Mouse (Mus musculus) large intestine, adult 2 months (tissue): ENCODE measurements around the gene Tmem79. TPM values are rescaled to one million over a fixed set of nuclear protein-coding genes. Genes with fewer than 3 reads are reported as not detected.
"Not testable (repeated sequence)": the region's sequence is repeated elsewhere in the genome, so short reads cannot be mapped to it uniquely, and the experiment has no call there.

ENCODE experiments used
- DNase-seq: peaks from one replicate; pipeline ENCODE4 v3.0.0-alpha.2; 2012; ENCODE audit warnings: low read depth, low spot score
- WGBS: fragments of 180-500 bp; shearing (Covaris S2); methylation state at CpG from one replicate; pipeline ENCODE4 v1.1.7; 2018; 5-methylcytosine and 5-hydroxymethylcytosine counted together
- polyA plus RNA-seq: library from polyadenylated mRNA; depleted of rRNA; stranded (reverse); fragments of >200 nt; gene quantifications from 2 replicates; pipeline ENCODE4 v1.2.3, GENCODE M21; 2012

Gene Tmem79
- polyA plus RNA-seq, 1 experiment, result 30.3 TPM

- 89% methylated on average over 5 of the region's 5 CpGs for WGBS
Measured at GRCm38 (mm10) chr3:88359584-88359983, 23.6 kb upstream of the Tmem79 start.

GRCm38 (mm10) chr3:88354396-88355165 is 18.6 kb upstream of the Tmem79 start:
- WGBS, result 86% methylated on average over 8 of the region's 8 CpGs

More at GRCm38 (mm10) chr3:88359584-88359983, 23.6 kb upstream of the Tmem79 start:
- no peak for DNase-seq

GRCm38 (mm10) chr3:88352907-88353306 is 17.0 kb upstream of the Tmem79 start:
- 80% methylated on average over 9 of the region's 9 CpGs for WGBS

More at GRCm38 (mm10) chr3:88354396-88355165, 18.6 kb upstream of the Tmem79 start:
- DNase-seq, result no peak

GRCm38 (mm10) chr3:88350732-88351131 is 14.8 kb upstream of the Tmem79 start:
- WGBS, result 91% methylated on average over 13 of the region's 13 CpGs

More at GRCm38 (mm10) chr3:88352907-88353306, 17.0 kb upstream of the Tmem79 start:
- no peak for DNase-seq

DNA sequence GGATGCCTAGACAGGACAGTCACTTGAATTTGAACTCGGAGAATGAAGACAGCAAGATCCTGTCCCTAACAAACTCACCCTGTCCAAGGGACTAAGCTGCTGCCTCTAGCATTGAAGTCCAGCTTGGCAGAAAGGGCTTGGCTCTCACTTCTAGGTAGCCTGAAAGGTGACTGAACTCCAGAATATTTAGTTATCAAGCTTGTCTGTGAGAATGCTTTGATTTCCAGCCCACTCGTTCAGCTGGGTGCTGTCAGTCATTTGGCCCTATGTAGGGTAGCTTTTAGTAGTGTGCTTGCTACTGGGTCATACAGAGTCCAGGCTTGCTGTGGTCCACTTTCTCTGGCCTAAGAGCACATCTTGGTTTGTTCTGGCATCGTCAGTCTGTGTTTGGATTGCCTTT is 3.1 kb upstream of the Tmem79 start:
- no peak for DNase-seq
- 68% methylated on average over 3 of the region's 3 CpGs for WGBS

More at GRCm38 (mm10) chr3:88350732-88351131, 14.8 kb upstream of the Tmem79 start:
- no peak for DNase-seq

- WGBS, result 87% methylated on average over 7 of the region's 7 CpGs
- no peak for DNase-seq
Measured at GRCm38 (mm10) chr3:88338316-88338715, 2.4 kb upstream of the Tmem79 start.

DNA sequence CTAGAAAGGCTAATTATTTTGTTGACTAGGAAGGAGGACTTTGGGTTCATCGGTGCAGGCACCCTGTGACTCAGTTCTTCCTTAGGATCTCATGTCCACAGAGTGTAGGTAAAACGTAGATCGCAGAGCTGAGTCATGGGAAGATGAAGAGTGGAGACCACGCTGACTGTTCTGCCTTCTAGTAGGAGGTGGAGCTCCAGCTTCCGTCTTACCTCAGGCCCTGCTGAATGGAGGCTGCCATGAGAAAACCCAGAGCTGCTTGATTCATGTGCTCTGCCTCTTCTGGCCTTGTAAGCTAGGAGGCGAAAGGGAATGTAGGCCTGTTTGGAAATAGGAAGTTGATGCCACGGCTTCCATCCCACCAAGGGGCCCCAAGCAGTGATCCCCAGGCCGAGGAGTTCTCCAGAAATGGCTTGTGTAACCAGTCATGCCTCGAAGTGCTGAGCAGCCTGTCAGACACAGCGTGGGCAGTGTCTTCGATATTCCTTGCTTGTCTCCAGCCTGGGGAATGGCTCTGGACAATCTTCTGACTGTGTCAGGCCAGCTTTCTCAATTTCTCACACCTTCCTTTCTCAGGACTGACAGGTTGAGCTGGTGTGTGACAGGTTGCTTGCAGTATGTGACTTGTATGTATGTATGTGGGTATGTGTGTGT is 1.5 kb upstream of the Tmem79 start:
- DNase-seq, result no peak
- 39% methylated on average over 11 of the region's 11 CpGs for WGBS

DNA sequence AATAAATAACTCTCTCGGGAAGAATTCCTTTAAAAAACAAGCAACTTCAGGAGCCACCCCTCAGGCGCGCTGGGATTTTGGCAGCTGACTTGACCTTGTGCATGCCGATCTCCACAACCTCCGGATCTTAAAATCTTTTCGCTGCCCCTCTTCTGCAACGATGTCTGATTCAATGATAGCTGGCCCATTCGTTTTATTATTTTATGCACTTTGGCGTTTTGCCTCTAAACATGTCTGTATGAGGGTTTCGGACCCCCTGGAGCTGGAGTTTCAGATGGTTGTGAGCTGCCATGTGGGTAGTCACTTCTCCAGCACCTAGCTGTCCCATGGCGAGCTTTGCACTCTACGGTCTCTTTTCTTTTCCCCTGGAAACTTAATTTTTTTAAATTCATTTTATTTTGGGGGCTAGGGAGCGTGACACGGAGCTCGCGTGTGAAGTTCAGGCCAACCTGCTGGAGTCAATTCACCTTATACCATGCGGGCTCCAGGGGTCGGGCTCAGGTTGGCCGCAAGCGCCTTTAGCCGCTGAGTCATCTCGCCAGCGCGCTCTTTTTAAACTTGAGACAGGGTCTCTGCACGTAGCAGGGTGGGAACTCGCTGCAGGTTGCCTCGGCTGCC is 403 bp downstream of the Tmem79 start:
- under 1% methylated on average over 27 of the region's 27 CpGs for WGBS
- no peak for DNase-seq

DNA sequence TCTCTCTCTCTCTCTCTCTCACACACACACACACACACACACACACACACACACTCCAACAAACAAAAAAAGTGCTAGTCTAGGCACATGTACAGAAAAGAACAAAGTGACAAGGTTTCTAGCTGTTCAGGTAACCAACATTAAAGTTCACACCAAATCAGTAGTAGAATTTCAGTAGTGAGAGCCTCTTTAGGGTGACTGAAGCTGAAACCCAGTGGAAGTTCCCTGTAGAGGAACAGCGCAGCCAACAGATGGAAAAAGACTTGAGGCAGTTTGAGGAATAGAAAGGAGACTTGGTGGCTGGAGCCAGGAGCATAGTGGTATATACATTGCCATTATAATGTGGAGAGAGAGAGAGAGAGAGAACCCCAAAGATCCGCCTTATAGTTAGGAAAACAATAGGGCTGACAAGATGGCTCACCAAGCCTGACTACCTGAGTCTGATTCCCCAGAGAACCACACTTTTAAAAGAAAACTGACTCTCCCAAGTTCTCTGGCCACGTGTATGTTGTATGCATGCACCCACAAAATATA is 979 bp downstream of the Tmem79 start:
- no peak for DNase-seq
- 16% methylated on average over 3 of the region's 3 CpGs for WGBS

GRCm38 (mm10) chr3:88334029-88334658 is 1.8 kb downstream of the Tmem79 start:
- 21% methylated on average over 12 of the region's 12 CpGs for WGBS
- DNase-seq, result peak; percentile 89

DNA sequence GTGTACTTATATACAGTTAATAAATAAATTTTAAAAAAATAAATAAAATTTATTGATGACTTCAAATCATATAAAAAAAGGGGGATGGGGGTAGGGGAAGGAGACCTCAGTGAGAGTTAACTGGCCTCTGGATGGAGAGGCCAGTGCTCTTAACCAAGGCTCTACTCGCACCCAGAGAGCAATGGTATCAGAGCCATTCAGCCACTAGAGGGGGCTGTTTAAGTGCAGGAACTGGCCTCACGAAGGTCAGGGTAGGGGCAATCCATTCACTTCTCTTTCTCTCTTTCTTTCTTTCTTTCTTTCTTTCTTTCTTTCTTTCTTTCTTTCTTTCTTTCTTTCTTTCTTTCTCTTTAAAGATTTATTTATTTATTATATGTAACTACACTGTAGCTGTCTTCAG is 4.7 kb downstream of the Tmem79 start:
- DNase-seq, result no peak
- WGBS, result 19% methylated on average over 2 of the region's 2 CpGs

DNA sequence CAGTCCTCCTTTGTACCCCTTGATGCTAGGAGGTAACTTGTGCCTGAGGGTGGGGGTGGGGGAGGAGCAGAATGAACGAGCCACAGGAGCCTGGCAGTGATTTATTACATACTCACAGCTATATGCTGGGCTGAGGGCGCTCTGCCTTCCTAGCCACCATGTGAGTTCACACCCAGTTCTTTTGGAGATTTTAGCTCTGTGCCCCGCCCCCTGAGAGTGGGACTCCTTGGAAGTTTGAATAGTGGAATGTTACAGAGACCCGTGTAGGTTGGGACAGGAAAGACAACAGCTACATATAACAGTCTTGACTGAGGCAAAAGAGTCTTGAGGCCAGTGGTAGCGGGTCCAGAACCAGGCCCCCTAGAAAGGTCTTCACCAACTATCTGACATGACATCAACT is 7.0 kb downstream of the Tmem79 start:
- no peak for DNase-seq
- WGBS, result 59% methylated on average over 5 of the region's 5 CpGs

- WGBS, result under 1% methylated on average over 10 of the region's 10 CpGs
- DNase-seq, result no peak
Measured at GRCm38 (mm10) chr3:88324951-88325405, 11.0 kb downstream of the Tmem79 start, which contains the start of gene Glmp. Gene Glmp, plus strand, starts transcription at chr3:88325023.

DNA sequence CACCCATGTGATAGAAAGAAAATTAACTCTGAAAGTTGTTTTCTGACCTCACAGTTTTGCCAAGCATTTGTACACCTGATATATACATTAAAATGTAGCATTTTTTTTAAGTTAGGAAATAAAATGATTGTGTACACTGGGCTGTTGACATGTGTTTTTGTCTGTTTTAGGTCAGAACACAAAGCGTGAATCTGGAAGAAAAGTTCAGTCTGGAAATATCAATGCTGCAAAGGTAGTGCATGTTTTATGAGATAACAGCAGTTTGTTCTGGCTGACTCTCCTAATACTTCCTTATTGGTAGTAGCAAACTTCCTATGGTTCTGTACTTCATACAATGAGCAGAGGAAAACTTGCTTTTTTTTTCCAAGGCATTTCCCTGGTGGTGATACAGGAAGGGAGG is 36.8 kb downstream of the Tmem79 start:
- DNase-seq, result no peak
- WGBS, result 39% methylated on average over 1 of the region's 1 CpGs

DNA sequence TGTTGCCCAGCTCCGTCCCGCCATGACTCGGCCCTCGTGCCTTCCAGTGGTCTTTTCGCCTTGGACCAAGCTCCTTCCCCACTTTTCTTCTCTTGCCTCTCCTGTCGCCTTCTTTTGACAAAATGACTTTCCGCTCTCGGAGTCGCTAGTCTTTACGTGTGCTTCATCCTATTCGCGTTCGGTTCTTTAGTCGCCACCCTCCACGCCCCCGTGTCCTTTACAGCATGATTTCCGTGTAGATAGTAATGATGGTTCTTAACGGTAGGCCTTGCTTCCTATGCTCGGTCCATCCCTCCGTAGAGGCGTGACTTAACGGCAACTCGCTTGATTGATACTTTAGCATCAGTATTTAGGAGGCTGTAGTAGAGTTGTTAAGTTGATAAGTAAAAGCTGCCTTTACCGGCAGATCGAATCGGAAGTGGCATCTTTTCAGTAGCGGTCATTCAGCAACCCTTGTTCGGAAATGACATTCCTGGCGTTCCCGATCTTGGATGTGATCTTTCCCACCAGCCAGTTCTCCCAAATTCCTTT is 38.6 kb downstream of the Tmem79 start:
- DNase-seq, result peak; percentile 27
- 2% methylated on average over 30 of the region's 30 CpGs for WGBS

DNA sequence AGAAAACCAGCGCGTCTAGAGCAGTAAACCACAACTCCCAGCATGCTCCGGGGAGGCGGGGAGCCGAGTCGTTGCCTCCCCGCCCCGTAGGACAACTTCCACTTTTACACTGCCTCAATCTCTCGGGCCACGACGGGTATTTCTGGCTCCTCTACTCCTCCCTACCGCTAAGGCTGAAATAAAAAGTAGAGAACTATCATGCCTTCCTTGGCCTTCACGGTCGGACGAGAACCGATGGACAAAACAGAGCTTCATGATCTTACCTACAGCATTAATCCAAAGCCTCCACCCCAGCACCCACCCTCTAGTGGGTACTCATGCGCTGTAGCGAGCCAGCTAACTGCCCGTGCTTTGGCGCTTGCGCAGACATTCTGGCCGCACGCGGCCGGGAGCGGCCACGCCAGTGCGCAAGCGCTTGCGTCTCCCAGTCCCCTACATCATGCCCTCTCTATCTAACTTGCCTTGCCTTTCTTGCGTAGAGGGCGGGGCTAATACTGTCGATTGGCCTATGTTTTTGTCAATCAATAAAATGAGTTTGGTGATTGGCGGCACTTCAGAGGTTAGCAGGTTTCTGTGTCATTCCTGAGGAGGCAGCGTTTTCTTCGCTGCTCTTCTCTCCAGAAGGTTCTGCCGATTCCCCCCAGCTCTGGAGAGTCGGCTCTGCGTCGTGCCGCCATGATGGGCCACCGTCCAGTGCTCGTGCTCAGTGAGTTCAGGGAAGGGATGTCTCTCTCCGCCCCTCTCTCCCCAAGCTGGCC is 39.2 kb downstream of the Tmem79 start, which contains the start of the genes Tsacc and Cct3:
TSS of gene Tsacc (minus strand) at position 439 of the 758 bp plus-strand sequence.
TSS of gene Cct3 (plus strand) at position 556 of the 758 bp plus-strand sequence.
- WGBS, result under 1% methylated on average over 44 of the region's 44 CpGs
- peak; percentile 99 for DNase-seq

DNA sequence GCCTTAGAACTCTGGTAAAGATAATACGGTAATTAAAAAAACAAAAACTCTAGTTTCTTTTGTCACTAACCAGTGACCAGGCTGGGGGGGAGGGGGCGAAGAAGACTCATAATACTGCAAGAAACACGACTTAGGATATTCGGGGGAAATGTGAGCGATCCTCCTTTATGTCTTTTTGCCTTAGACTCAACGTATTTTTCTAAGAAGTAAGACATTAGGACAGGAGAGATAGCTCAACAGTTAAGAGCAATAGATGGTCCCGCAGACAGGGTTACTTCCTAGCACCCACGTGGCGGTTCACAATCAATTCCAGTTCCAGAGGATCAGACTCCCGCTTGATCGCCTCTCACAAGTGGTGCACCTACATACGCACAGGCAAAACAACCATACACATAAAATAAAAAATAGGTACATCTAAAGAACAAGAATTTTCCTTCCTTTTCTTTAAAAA is 39.8 kb downstream of the Tmem79 start:
- no peak for DNase-seq
- WGBS, result under 1% methylated on average over 12 of the region's 12 CpGs

- DNase-seq, result not testable (repeated sequence)
- 32% methylated on average over 1 of the region's 1 CpGs for WGBS
Measured at GRCm38 (mm10) chr3:88295272-88295671, 40.7 kb downstream of the Tmem79 start.
